Mouse (Mus musculus) adrenal gland, postnatal 4 days (tissue): ENCODE results near the gene Grk2. TPM values are rescaled to one million over a fixed set of nuclear protein-coding genes. Genes with fewer than 3 reads are reported as not detected.

Experiments used
- DNase-seq, 2 experiments: peaks; one replicate each; pipeline ENCODE4 v3.0.0; 2021 to 2022; ENCODE audit warnings: low spot score in 2 of 2, mixed read lengths in 2 of 2
- total RNA-seq, 2 experiments: library from RNA; stranded (reverse); gene quantifications; 2 replicates each; pipeline ENCODE4 v1.2.3; 2021

Grk2 gene
- total RNA-seq, 2 experiments from 2014 or later, result 54.6 to 57.8 TPM

DNA sequence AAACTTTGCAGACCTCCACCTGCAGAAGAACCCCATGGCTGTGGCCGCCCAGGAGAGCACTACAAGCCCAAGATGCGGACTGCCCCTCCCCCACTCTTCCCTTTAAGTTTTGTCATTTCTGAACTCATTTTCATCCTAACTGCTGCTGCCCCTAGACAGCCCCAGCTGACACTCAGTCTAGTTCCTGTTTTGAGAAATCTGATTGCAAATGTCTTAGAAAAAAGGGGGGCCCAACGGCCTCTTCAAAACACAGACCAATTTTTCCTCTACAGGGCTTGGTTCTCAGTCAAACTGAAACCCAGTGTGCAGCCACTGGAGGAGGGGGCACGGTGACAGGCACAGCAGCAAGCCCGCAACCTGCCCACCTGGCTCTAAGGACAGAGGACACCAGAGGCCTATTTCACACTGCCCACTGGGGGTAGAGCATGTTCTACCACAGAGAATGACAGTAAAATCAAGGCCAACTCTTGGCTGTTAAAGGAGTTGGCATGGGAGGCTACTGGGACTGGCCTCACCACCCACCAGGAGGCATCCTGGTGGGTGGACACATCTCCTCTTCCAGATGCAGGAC is 1.7 kb downstream of the Grk2 start:
- DNase-seq, result no peak

DNA sequence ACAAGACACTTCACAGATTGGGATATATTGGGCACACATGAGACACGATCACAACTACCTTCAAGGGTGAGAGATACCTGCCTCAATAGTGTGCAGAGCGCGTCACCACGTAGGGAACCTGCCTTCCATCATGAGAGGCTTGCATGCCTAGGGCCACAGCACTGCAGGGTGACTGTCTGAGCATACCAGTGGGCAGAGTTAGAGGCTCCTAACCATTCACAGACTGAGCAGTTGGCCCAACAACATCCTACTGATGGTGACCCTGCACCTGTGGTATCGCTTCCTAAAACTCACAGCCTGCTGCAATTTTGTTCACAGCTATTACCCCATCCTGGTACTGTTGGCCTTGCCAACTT is 2.4 kb downstream of the Grk2 start:
- no peak for DNase-seq

DNA sequence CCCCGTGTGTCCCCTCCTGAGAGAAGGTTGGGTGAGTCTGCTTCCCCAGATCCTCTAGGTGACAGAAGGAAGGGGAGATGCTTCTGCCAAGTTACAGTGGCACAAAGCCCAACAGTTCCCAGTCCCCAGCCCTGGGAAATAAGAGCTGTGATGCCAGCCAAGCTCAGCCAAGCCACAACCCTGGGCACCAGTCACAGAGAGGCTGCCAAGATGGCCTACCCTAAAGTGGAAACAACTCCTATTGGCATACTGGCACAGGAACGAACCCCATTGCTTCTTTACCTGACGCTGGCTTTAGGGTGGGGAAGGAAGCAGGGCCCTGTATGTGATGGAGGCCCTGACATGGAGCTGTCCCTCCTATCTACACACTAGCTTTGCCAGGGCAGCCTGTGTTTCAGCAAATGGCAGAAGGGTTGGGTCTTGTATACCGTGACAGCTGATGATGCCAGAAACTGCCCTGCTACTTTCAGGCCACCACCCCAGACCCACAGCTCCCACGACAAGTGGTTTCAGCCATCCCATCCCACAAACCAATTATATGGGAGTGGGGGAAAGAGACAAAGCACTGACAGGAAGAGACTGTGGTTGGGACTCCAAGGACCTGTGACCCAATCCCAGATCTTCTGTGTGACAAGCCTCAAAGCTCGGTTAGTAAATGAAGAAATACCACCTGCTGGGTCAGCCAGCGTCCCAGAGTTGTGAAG is 2.9 kb downstream of the Grk2 start:
- DNase-seq, result no peak

DNA sequence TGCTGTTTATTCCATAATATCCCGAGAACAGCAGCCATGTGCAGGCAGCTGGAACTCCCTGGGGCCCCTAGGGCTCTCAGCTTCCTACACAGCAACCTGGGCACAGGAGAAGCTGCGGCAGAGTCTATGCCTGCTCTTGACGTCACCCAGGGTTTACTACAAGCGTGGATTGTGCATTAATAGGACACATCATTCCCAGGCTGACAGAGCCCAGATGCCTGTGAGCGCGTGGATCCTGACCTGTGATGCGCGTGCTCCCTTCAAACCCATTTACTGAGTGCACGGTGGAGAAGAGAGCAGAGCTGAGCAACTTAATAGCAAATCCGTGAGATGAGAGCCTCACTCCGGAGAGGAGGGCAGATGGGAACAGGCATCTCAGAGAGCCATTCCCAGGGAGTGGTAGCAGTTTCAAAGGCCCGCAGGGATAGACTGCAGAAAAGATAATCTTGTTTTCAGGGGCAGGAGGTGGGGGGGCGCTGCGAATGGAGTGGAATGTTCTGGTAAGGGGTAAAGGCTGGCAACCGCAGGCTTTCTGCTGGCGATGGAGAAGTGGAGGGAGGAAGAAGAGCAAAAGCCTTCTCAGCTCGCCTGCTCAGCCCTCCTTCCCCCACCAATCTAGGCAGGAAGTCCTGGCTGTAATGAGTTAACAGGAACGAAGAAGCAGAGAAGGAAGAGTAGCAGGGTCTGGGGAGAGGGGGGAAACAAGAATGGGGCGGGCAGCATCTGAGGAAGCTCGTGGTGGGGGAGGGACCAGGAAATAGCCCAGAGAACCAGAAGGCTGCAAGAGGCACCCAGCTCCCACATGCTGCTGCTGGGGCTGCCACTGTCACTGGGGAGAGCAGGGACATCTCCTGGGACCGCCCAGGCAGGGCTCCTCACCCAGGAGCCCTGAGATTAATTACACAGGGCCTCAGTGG is 4.0 kb downstream of the Grk2 start:
- no peak for DNase-seq

DNA sequence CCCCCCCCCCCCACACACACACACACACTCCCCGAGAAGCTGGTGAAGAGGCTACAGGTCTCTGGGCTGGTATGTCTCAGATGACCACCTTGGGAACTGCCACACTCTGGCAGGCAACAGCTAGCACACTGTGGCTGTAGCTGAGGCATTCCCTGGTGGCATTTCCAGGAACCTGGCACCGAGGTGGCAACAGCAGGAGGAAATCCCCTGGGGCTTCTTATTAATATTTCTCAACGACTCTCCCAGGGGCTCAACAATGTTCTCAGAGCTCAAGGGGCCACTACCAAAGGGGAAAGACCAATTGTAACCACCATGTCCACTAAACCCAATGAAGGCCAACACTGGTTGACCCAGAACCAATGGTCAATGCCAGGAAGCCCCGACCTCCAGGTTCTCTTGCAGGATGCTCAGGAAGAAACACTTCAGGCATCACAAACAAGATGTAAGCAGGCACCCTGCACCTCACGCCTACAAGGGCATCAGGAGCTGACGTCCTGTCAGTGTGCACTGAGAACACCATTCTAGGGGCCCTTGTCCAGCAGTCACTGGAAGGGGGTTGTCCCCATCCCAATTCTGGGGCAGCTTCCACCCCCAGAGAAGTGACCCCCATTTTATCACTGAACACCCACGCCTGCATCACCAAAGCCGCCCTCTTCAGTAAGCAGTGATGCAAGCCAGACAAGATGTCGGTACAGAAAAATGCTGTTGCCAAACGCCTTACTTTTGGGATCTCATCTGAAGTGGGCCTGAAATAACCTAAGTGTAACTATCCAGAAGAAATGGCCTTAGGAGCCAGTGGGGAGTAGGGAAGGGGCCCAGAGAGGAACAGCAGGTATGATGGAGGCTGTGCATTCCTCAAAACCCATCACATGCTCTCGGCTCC is 4.9 kb downstream of the Grk2 start:
- no peak for DNase-seq

DNA sequence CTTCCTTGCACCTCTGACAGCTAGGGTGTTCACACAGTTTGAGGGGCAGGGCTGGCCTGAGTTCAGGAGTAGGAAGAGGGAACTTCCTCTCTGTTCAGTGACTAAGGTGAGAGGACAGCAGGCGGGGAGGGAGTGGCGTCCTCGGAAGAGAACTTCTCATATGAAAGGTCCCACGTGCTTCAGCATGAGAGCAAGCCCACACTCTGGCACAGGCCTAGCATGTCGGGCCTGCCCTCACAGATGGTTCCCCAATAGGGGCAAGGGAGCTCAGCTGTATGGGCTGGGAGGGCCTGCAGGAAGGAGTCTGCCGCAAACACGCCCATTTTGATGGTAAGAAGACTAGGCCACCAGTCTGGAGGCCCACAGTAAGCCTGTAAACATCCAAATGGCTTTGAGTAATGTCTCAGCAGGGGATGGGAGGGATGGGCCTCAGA is 5.7 kb downstream of the Grk2 start:
- DNase-seq, result no peak

DNA sequence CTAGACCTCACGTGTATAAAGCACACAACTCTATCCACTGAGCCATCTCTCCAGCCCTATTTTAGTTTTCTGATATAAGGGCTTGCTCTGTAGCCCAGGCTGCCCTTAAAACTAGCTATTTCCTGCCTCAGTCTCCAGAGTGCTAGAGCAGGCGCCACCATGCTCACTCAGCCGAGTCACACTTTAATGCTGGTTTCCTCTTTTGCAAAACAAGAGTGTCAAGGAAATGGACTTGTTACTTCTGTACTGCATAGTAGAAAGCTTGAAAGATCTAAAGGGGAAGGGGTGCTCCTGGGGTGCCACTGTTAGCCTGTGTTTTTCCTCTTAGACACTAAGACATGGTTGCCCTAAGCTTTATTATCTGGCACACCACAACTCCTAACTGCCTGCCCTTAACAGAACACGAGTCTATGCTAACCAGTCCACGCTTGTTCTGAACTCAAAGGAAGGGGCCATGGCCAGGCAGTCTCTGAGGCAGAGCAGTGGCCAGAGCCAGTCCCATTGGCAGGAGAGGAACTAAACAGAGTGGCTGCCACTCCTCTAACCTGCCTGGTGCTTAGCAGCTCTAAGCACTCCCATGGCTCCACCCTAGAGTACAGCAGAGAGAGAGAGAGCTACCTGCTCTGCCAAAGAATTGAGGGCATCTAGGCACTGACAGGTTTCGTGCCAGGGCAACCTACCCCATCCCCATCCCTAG is 6.3 kb downstream of the Grk2 start:
- no peak for DNase-seq

DNA sequence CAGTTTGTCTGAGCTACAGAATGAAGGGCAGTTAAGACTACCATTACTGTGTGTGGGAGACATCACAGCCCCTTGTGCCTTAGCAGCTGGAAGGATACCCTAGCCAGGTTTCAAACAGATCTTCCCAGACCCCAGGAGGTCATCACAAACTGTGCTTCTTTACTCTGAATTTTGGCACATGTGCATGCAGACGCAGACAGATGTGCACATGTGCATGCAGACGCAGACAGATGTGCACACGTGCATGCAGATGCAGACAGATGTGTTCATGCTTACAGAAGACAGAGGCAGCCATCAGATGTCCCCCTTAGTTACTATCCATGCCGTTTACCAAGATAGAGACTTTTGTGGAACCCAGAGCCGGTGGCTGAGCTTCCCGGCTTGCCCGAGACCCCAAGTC is 6.9 kb downstream of the Grk2 start:
- DNase-seq, result no peak

DNA sequence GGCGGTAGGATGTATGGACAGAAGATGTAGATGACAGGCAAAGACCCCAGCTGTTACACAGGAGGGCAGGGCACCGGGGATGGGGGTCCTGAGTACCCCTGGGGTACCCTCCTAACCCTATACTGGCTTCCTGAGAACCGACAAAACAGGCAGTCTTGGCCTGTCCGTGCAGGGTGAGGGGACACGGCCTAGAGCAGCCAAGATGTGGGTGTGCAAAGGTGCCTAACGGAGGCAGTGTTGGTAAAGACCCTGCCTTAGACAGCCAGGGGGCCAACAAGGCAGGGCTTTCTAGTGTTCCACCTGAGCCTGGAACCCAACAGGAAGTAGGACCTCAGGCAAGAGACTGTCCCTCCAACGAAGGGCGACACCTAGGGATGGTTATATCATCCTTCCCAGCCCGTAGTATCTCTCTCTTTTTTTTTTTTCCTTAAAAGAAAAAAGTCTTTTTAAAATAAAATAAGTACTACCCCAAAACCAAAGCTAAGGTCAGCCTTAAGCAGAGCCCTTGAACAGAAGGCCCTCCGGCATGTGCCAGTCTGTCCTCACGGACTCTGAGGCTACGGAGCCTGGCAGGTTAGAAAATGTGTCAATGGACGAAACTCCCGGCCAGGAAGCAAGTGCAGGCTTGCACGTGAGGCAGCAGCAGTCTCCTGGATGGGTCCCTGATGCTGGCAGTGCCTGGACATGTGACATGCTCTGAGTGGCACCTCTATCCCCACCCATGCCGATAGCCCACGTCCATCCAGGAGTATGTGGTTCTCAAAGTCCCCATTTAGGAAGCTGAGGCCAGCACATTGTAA is 7.5 kb downstream of the Grk2 start:
- no peak for DNase-seq

DNA sequence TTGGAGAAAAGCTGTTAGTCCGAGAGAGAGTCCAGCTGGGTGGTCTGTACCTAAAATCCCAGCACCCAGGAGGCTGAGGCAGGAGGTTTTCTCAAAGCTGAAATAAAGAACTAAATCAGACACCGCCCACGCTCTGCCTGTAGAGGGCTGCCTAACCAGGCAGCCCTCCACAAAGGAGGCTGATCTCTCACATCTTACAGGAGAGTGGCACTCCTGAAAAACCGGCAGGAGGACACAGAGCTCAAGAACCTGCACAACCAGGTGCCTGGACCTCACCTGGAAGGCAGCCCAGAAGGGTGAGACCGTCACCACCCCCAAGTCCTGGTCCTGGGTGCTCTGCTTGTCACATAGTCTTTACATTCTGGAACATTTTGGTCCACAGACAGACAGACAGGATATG is 8.2 kb downstream of the Grk2 start:
- DNase-seq, result no peak

DNA sequence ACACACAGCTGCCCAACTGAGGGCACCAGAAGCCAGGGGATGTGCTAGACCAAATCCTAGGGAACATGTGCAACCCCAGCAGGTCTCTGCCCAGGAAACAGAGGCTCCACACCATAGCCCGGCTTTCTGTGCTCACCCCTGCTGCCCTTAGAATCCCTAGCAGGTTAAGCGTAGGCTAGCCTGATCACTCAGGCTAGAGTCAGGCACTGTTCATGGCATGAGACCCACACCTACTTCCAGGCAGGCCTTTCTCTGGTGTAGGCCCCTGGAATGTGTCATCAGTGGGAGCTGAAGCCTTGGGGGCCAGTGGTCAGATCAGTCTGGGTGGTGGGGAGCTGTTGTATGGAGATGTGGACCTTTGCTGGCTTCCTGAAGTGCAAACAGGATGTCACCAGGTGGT is 9.4 kb downstream of the Grk2 start:
- DNase-seq, result no peak

DNA sequence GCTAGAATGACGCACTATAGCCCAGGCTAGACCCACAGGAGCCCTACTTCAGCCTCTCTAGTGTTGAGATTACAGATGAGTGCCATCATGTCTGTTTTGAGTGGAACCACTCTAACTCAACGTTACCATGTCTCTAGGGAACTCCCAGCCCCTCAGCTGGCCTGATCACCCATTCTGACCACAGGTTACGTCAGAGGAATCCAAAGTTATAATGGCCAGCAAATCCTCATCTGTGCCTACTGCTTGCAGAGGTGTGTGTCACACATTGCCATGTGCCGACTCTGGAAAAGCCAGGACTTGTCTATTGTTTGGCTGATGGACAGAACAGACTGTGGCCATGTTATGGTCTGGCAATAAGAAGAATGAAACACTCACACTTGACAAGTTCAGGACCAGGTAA is 10.6 kb downstream of the Grk2 start:
- no peak for DNase-seq

DNA sequence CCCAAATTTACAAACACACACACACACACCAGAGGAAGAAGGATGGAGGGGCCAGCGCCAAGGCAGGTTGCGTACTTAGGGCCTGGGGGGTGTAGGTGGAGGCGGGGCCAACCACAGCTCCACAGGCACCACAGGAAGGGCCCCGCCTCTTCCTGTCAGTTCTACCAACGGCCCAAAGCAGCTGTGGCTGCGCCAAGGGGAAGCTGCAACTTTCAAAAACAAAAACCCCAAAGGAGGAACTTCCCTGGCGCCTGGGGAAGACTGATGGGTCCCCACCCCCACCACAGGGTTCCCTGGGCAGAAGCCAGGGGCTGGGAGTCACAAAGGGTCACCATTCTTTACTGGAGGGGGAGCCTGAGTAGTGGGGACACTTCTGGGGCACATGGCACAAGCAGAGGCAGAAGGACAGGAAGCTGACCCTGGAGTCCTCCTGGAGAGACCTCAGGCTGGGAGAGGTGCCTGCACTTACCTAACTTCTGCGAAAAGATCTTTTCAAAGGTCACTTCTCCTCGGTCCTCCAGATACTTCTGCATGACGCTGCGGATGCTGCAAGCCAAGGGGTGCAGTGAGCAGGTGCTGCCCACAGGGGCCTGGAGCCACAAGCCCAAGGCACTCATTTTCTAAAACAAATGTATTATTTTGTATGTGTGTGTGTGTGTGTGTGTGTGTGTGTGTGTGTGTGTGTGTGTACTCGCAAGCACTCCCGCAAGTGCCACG is 11.5 kb downstream of the Grk2 start:
- no peak for DNase-seq

DNA sequence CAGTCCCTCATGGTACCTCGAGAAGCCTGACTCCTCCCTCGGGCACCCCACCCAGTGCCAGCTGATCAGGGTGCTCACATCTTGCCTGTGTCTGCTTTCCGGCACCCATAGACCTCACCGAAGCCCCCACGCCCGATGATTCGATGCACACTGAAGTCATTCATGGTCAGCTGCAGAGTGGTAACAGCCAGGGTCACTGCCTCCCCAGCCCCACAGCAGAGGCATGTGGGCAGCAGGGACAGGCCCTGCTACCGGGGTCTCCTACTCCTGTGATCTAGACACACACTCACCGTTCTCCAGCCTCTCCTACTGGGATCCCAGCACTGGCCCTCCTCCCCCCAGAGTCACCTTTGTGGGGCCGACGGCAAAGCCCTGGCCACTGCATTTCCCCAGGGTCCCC is 14.9 kb downstream of the Grk2 start:
- no peak for DNase-seq

DNA sequence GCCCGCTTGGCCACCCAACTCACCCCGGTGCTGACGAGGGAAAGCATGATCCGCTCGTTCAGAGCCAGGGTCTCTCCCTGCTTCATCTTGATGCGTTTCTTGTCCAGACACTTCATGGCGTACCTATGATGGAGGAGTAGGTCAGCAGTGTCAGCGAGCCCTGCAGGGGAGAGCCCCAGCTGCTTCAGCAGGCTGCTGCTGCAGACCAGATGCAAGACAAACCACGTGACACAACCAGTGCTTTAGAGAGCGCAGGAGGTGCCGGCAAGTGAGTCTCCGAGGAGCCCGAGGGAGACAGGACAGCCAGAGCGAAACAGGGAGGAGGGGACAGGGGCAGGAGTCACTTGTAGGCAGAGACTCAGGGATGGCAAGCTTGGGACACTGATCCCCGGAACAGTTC is 15.3 kb downstream of the Grk2 start:
- DNase-seq, result no peak

DNA sequence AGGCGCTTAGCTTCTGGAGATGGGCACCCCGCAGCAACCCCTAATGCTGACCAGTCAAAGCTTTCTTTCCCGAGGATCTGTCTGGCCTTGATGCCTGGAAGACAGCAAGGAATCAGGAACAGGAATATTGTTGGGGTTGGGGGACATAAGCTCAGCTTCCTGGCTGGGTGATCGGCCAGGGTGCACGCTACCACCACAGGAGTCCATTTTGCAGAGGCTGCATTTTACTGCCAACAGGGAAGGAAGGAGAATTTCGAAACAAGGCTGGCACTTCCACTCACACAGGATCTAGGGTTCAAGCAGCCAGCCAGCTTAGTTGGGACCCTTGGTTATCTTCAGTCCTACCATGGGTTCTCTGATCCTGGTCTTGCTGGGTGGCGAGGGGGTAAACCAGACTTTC is 22.4 kb downstream of the Grk2 start:
- no peak for DNase-seq

DNA sequence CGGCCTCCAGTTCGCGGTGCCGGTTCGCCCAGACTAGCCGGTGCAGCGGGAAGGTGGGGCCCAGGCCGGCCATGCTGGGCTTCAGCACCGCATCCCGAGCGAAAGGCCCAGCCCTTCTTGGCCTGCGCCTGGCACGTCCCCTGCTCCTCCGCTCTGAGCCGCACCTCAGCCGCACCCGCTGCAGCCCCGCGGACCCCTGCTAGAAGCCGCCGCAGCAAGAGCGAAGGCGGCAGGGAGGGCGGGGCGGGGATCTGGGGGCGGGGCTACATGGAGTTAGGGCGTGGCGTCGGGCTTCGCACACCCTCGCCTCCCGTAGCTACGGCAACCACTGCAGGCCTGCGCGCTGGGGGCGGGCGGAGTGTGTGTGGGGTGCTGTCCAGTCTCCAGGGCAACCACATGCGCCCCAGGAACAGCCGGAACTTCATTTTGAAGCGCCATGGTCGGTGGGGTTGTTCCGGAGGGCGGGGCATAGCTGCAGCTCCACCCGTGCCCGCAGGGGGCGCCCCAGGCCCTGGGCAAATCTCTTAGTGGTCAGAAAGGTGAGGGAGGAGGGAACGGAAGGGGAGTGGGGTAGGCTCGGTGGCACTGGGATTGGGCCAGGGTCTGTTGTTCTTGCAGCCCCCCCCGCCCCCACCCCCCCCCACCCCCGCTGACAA is 23.0 kb downstream of the Grk2 start, which contains the start of gene Ankrd13d:
TSS of gene Ankrd13d (minus strand) at position 240 of the 656 bp plus-strand sequence.
- DNase-seq, result peak; percentile 74 to 78

DNA sequence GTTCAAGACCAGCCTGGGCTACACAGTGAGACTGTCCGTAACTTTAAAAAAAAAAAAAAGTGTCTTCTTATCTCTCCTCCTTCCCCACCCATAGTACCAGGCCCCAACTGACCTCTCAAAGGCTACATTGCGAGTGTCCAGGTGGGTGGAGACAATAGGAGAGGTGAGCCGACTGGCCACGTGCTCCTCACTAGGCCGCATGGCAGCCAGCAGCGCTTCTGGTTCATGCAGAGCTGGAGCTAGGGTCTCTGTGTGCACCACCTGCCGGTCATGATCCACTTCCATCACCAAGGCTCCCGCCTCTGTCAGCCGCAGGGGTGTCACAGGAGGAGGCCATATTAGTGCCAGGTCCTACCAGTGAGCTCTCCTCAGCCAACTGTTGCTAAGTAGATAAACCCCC is 25.6 kb downstream of the Grk2 start:
- DNase-seq, result no peak

DNA sequence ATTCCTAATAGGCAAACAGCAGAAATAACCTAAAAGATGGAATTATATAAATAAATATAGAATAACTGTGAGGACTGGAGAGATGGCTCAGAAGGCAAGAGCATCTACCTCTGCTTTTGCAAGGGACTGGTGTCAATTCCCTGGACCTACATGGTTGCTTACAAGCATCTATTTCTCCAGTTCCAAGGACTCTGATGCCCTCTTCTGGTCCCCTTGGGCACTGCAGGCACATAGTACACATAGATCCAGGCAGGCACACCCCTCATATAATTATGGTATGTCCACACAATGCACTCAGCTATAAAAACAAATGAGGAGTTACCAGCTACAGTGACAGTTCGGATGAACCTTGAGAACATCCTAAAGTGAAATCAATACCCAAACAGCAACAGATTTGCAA is 26.5 kb downstream of the Grk2 start:
- DNase-seq, result no peak
